Mouse (Mus musculus) hindbrain, embryonic 14.5 days (tissue): ENCODE measurements around the gene Npl. TPM values are rescaled to one million over a fixed set of nuclear protein-coding genes. Genes with fewer than 3 reads are reported as not detected.
"Not testable (repeated sequence)": the region's sequence is repeated elsewhere in the genome, so short reads cannot be mapped to it uniquely, and the experiment has no call there.

Source experiments
- ATAC-seq: fragments of 200-750 bp; cut with Nextera tagmentation; 2 replicates; pipeline ENCODE4 v1.8.0; 2017; ENCODE audit warnings: moderate number of reproducible peaks, mild to moderate bottlenecking, moderate TSS enrichment, moderate library complexity; ENCODE audit not compliant: low FRiP score
- DNase-seq: peaks from one replicate; pipeline ENCODE4 v3.0.0-alpha.2; 2015; ENCODE audit warnings: low spot score
- H3K27ac ChIP-seq: fragments of 300-500 bp; sonication (generic); 2 replicates; pipeline ENCODE4 v1.5.1; 2014; ENCODE audit warnings: mild to moderate bottlenecking, moderate library complexity
- H3K27me3 ChIP-seq: fragments of 300-500 bp; sonication (generic); 2 replicates; pipeline ENCODE4 v1.6.1; 2014; ENCODE audit warnings: mild to moderate bottlenecking, low read length, mixed read lengths; ENCODE audit not compliant: control insufficient read depth, insufficient read depth
- H3K36me3 ChIP-seq: fragments of 300-500 bp; sonication (generic); replicated peaks from 2 replicates; pipeline ENCODE4 v1.6.1; 2014; ENCODE audit not compliant: control insufficient read depth, insufficient read depth
- H3K4me1 ChIP-seq: fragments of 300-500 bp; sonication (generic); replicated peaks from 2 replicates; pipeline ENCODE4 v1.6.1; 2014; ENCODE audit warnings: antibody characterized with exemption, low read length, mixed read lengths; ENCODE audit not compliant: control insufficient read depth, insufficient read depth
- H3K4me2 ChIP-seq: fragments of 300-500 bp; sonication (generic); replicated peaks from 2 replicates; pipeline ENCODE4 v1.6.1; 2014; ENCODE audit warnings: mild to moderate bottlenecking, moderate library complexity
- H3K4me3 ChIP-seq: fragments of 300-500 bp; sonication (generic); replicated peaks from 2 replicates; pipeline ENCODE4 v1.5.1; 2014; ENCODE audit warnings: mild to moderate bottlenecking, low read length
- H3K9ac ChIP-seq: fragments of 300-500 bp; sonication (generic); 2 replicates; pipeline ENCODE4 v1.6.1; 2014
- H3K9me3 ChIP-seq: fragments of 300-500 bp; sonication (generic); 2 replicates; pipeline ENCODE4 v1.6.1; 2016; ENCODE audit warnings: low read length; ENCODE audit not compliant: control insufficient read depth
- WGBS: fragments of 180-500 bp; shearing (Covaris S2); extraction: QIAGEN DNeasy Blood & Tissue Kit; methylation state at CpG from one replicate; pipeline ENCODE4 v1.1.7; 2014; 5-methylcytosine and 5-hydroxymethylcytosine counted together
- polyA plus RNA-seq: library from polyadenylated mRNA; unstranded; fragments of >200 nt; fragmentation: Nextera tagmentation; extraction: Ambion mirVana; gene quantifications from 2 replicates; pipeline ENCODE4 v1.2.1, GENCODE M21; 2014

Npl gene
- polyA plus RNA-seq, 1 experiment from 2014 or later: 15.8 TPM

DNA sequence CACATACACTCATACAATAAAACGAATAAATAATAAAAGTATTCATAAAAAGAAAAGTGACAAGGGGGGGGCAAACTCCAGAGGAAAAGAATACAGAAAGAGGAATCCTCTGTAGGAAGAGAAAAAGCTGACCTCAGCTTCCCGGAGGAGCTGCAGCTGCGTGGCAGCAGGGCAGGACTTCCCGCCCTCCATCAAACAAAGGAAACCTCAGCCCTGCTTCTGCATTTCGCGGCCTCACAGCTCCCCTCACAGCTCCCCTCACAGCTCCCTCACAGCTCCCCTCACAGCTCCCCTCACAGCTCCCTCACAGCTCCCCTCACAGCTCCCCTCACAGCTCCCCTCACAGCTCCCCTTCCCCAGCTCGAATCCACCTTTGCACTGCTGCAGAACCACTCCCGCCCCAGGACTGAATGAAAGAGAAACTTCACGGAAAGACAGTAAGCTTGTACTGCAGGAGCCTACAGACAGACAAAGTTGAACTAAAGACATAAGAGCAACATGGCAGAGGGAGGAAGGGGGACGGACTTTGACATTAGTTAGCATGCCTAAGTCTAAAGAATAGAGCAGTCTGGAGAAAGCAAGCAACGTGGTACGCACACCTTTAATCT, 17.5 kb downstream of the Npl start:
- no peaks in the 10 kb centered on the region for H3K27me3 ChIP-seq
- no peaks in the 10 kb centered on the region for H3K9me3 ChIP-seq
- H3K9ac ChIP-seq: peak overlapping the region; percentile 0; the same call in 1 of the 2 replicates
- 11% methylated on average over 12 of the region's 12 CpGs for WGBS
- ATAC-seq (peak; percentile 53; the same call in 1 of the 2 replicates), DNase-seq (peak; percentile 50)
- no peaks in the 10 kb centered on the region for H3K36me3 ChIP-seq
- H3K4me1 ChIP-seq: peaks cover 8% of the 10 kb centered on the region; the same call in 1 of the 2 replicates
- H3K27ac ChIP-seq: peak overlapping the region; percentile 54
- H3K4me2 ChIP-seq: peak overlapping the region; percentile 30
- H3K4me3 ChIP-seq: no peak overlapping the region

DNA sequence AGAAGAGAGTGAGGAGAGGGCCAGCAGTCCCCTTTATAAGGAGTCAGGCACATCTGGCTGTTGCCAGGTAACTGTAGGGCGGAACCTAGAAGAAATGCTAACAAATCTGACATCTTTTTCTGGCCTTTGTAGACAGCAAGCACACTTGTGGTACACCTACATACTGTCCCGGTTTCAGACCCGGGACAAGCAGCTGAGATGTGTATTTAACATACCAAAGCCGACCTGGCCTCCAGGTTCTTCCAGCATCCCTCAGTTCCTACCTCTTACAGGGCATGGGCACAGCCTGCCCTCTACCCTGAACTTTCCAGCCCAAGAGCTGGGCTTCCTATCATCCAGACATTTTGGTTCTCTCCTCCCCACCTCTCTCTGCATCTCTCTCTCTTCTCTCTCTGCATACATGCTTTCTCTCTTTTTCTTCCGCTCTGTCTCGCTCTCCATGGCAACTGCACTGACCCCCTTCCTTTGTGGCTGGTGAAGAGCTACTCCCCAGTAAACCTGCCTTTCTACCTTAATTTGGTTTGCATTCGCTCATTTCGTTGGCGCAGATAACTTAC, 18.1 kb downstream of the Npl start:
- ATAC-seq: 0 out of 2 replicates have a peak, but pooled peaks have one; percentile 36
- WGBS: 9% methylated on average over 9 of the region's 9 CpGs

DNA sequence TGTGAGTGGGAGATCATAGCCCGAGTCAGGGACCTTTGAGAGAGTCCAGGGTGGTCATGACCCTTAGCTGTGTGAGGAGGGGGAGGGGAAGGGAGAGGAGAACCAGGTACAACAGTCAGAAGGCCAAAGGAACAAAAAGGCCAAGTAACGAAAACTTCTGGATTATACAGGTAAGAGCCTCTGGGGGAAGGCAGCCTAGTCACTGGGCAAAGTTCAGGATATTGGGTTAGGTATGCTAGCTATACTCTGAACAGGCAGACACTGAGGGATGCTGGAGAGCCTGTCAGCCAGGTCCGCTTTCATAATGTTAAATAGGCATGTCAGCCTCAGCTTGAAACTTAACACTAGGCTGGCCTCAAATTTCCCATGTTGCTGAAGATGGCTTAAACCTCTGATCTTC, 27.7 kb downstream of the Npl start:
- no peaks in the 10 kb centered on the region for H3K36me3 ChIP-seq
- no peaks in the 10 kb centered on the region for H3K4me1 ChIP-seq
- no peaks in the 10 kb centered on the region for H3K9me3 ChIP-seq
- no peak overlapping the region for H3K4me3 ChIP-seq
- DNase-seq (no peak), ATAC-seq (no peak)
- H3K9ac ChIP-seq: no peak overlapping the region
- H3K27me3 ChIP-seq: no peaks in the 10 kb centered on the region
- WGBS: 66% methylated on average over 3 of the region's 3 CpGs
- H3K4me2 ChIP-seq: no peak overlapping the region
- no peak overlapping the region for H3K27ac ChIP-seq

More for the DNA sequence above, 18.1 kb downstream of the Npl start:
- peak overlapping the region; percentile 0; the same call in 1 of the 2 replicates for H3K9ac ChIP-seq
- peaks cover 8% of the 10 kb centered on the region; the same call in 1 of the 2 replicates for H3K4me1 ChIP-seq
- no peak overlapping the region for H3K4me3 ChIP-seq
- DNase-seq: peak; percentile 50
- H3K27me3 ChIP-seq: no peaks in the 10 kb centered on the region
- H3K27ac ChIP-seq: peak overlapping the region; percentile 54
- peak overlapping the region; percentile 30 for H3K4me2 ChIP-seq
- H3K9me3 ChIP-seq: no peaks in the 10 kb centered on the region
- no peaks in the 10 kb centered on the region for H3K36me3 ChIP-seq

GRCm38 (mm10) chr1:153515368-153515767, 34.5 kb downstream of the Npl start:
- ATAC-seq (no peak), DNase-seq (no peak)
- Histone ChIP-seq H3K4me2 (no peak overlapping the region), H3K27me3 (no peaks in the 10 kb centered on the region), H3K4me1 (no peaks in the 10 kb centered on the region), H3K36me3 (no peaks in the 10 kb centered on the region), H3K27ac (no peak overlapping the region), H3K4me3 (no peak overlapping the region), H3K9me3 (no peaks in the 10 kb centered on the region), H3K9ac (no peak overlapping the region)
- WGBS: 73% methylated on average over 12 of the region's 12 CpGs

DNA sequence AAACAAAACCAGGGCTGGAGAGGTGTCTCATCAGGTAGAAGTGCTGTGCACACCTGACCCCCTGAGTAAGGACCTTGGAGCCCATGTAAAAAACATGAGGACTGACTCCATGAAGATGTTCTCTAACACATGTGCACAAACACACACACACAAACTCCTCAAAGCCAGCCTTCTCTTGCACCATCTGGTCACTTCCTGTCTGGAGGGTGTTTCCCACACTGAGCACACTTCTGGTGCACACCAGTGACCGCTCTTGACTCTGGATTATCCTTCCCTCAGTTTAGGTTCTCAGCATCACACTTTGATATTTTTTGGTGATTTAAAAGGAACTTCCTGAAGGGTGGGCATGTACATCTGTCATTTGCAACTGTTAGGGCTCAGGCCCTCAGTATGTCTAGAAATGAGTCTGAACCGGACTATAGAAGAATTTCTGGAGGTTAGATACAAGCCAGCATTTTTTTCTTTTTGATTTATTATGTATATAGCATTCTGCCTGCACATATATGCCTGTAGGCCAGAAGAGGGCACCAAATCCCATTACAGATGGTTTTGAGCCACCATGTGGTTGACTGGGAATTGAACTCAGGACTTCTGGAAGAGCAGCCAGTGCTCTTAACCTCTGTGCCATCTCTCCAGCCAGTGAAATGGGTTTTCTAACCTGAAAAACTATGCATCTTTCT, 39.4 kb downstream of the Npl start:
- Histone ChIP-seq H3K27ac (no peak overlapping the region), H3K36me3 (no peaks in the 10 kb centered on the region), H3K4me2 (no peak overlapping the region), H3K4me1 (no peaks in the 10 kb centered on the region), H3K9me3 (no peaks in the 10 kb centered on the region), H3K27me3 (no peaks in the 10 kb centered on the region), H3K4me3 (no peak overlapping the region), H3K9ac (no peak overlapping the region)
- 66% methylated on average over 2 of the region's 2 CpGs for WGBS
- ATAC-seq (no peak), DNase-seq (no peak)

DNA sequence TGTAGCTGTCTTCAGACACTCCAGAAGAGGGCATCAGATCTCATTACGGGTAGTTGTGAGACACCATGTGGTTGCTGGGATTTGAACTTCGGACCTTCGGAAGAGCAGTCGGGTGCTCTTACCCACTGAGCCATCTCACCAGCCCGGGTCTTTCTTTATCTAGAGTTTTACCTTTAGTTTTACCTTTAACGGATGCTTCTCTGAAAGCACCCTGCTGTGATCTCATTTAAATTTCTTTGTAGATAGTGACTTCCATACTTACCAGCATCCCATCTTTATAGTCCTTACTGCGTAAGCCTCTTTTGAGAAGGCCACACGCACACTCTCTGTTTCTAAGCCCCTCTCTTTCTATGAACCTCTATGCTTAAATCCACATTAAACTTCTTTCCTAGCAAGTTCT, 40.3 kb downstream of the Npl start:
- not testable (repeated sequence) for H3K4me3 ChIP-seq, H3K4me1 ChIP-seq, H3K36me3 ChIP-seq, H3K9me3 ChIP-seq, H3K27ac ChIP-seq, ATAC-seq, DNase-seq, H3K27me3 ChIP-seq, H3K4me2 ChIP-seq, H3K9ac ChIP-seq
- WGBS: 63% methylated on average over 8 of the region's 8 CpGs

GRCm38 (mm10) chr1:153509012-153509411, 40.8 kb downstream of the Npl start:
- Histone ChIP-seq H3K36me3 (no peaks in the 10 kb centered on the region), H3K27me3 (no peaks in the 10 kb centered on the region), H3K27ac (no peak overlapping the region), H3K9me3 (no peaks in the 10 kb centered on the region), H3K9ac (no peak overlapping the region), H3K4me3 (no peak overlapping the region), H3K4me2 (no peak overlapping the region), H3K4me1 (no peaks in the 10 kb centered on the region)
- ATAC-seq (no peak), DNase-seq (no peak)
- WGBS: 86% methylated on average over 6 of the region's 6 CpGs

GRCm38 (mm10) chr1:153506266-153506665, 43.6 kb downstream of the Npl start:
- 58% methylated on average over 6 of the region's 6 CpGs for whole genome bisulfite sequencing
- ATAC-seq (no peak; the same call in 1 of the 2 replicates), DNase-seq (peak; percentile 53)
- no peak overlapping the region for H3K4me2 ChIP-seq
- no peak overlapping the region for H3K4me3 ChIP-seq
- H3K4me1 ChIP-seq: no peaks in the 10 kb centered on the region
- H3K9ac ChIP-seq: no peak overlapping the region
- H3K36me3 ChIP-seq: no peaks in the 10 kb centered on the region
- H3K9me3 ChIP-seq: no peaks in the 10 kb centered on the region
- H3K27me3 ChIP-seq: no peaks in the 10 kb centered on the region
- no peak overlapping the region for H3K27ac ChIP-seq

DNA sequence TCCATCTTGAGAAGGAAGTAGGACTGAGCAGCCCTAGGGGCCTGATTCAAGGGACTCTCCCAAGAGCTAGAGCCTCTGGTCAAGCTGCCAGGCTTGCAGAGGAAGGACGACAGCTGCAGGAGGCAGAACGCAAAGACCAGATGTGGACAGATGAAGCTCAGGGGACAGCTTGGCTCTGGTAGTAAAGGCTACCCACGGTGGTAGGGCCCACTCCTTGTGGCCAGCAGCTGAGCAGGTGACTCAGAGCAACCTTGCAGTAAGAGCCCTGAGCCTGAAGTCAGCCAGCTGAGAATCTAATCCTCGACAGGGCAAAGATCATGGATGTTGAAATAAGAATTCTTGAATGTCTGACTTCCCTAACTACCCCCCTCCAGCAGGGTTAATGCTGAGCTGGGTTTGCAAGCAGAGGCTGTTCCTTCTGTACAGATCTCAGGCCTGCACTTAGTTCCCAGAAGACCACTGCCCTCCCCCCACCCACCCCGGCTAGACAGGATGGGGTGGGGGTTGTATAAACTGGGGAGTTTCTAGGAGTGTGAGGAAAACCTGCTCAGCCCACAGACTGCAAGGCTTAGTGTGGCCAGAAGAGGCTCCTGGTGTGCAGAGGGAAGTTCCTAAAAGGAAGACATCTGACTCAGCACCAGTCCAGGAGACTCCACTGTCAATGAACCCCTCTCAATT, 48.1 kb downstream of the Npl start:
- 62% methylated on average over 5 of the region's 5 CpGs for WGBS
- Histone ChIP-seq H3K9me3 (no peaks in the 10 kb centered on the region), H3K9ac (no peak overlapping the region), H3K27ac (no peak overlapping the region), H3K27me3 (no peaks in the 10 kb centered on the region), H3K4me1 (no peaks in the 10 kb centered on the region), H3K36me3 (no peaks in the 10 kb centered on the region), H3K4me2 (no peak overlapping the region), H3K4me3 (no peak overlapping the region)
- DNase-seq (no peak), ATAC-seq (no peak)
